Mouse (Mus musculus) liver, embryonic 11.5 days (tissue): ENCODE results near the gene Elmo3. TPM values are rescaled to one million over a fixed set of nuclear protein-coding genes. Genes with fewer than 3 reads are reported as not detected.

Experiments
- ATAC-seq: fragments of 200-750 bp; cut with Nextera tagmentation; replicated peaks from 2 replicates; pipeline ENCODE4 v1.8.0; 2017; ENCODE audit warnings: moderate number of reproducible peaks, mild to moderate bottlenecking, moderate TSS enrichment, moderate library complexity; ENCODE audit not compliant: low FRiP score
- DNase-seq: peaks from one replicate; pipeline ENCODE4 v3.0.0-alpha.2; 2017; ENCODE audit warnings: low spot score
- H3K27ac ChIP-seq: fragments of 300-500 bp; sonication (generic); 2 replicates; pipeline ENCODE4 v1.5.1; 2014; ENCODE audit warnings: mild to moderate bottlenecking, low read depth, low read length, control low read depth
- H3K27me3 ChIP-seq: fragments of 300-500 bp; sonication (generic); replicated peaks from 2 replicates; pipeline ENCODE4 v1.6.1; 2014; ENCODE audit warnings: low read length, mixed read lengths; ENCODE audit not compliant: control insufficient read depth, insufficient read depth
- H3K36me3 ChIP-seq: fragments of 300-500 bp; sonication (generic); 2 replicates; pipeline ENCODE4 v1.6.1; 2014; ENCODE audit warnings: mild to moderate bottlenecking, low read length, moderate library complexity, mixed read lengths; ENCODE audit not compliant: control insufficient read depth, insufficient read depth
- H3K4me1 ChIP-seq: fragments of 300-500 bp; sonication (generic); replicated peaks from 2 replicates; pipeline ENCODE4 v1.6.1; 2014; ENCODE audit warnings: low read length, mixed read lengths; ENCODE audit not compliant: control insufficient read depth, insufficient read depth
- H3K4me2 ChIP-seq: fragments of 300-500 bp; sonication (generic); 2 replicates; pipeline ENCODE4 v1.6.1; 2014; ENCODE audit warnings: mild to moderate bottlenecking, control low read depth, moderate library complexity
- H3K4me3 ChIP-seq: fragments of 300-500 bp; sonication (generic); 2 replicates; pipeline ENCODE4 v1.5.1; 2014; ENCODE audit warnings: low read depth, low read length, control low read depth
- H3K9ac ChIP-seq: fragments of 300-500 bp; sonication (generic); 2 replicates; pipeline ENCODE4 v1.6.1; 2014; ENCODE audit warnings: low read depth, low read length, control low read depth
- H3K9me3 ChIP-seq: fragments of 300-500 bp; sonication (generic); 2 replicates; pipeline ENCODE4 v1.6.1; 2016; ENCODE audit warnings: low read length, inconsistent platforms, mixed read lengths; ENCODE audit not compliant: control insufficient read depth
- WGBS: fragments of 180-500 bp; shearing (Covaris S2); extraction: QIAGEN DNeasy Blood & Tissue Kit; methylation state at CpG from one replicate; pipeline ENCODE4 v1.1.7; 2014; 5-methylcytosine and 5-hydroxymethylcytosine counted together
- polyA plus RNA-seq: library from polyadenylated mRNA; unstranded; fragments of >200 nt; fragmentation: Nextera tagmentation; extraction: Ambion mirVana; gene quantifications from 2 replicates; pipeline ENCODE4 v1.2.1, GENCODE M21; 2014

The Elmo3 gene
- polyA plus RNA-seq, 1 experiment from 2014 or later = 2.6 TPM

- Histone ChIP-seq H3K36me3 (peaks cover 58% of the 10 kb centered on the region), H3K9ac (no peak overlapping the region), H3K9me3 (no peaks in the 10 kb centered on the region), H3K4me1 (peaks cover 56% of the 10 kb centered on the region), H3K27me3 (no peaks in the 10 kb centered on the region), H3K27ac (no peak overlapping the region), H3K4me3 (no peak overlapping the region), H3K4me2 (no peak overlapping the region)
- WGBS = 76% methylated on average over 8 of the region's 8 CpGs
- ATAC-seq = no peak
- DNase-seq = no peak
Observed at GRCm38 (mm10) chr8:105303396-105303795, 2.0 kb upstream of the Elmo3 start.

- DNase-seq (no peak), ATAC-seq (no peak)
- WGBS = 84% methylated on average over 9 of the region's 9 CpGs
- Histone ChIP-seq H3K9ac (no peak overlapping the region), H3K27ac (0 out of 2 replicates have a peak overlapping the region, but pooled peaks have one; percentile 6), H3K4me3 (no peak overlapping the region), H3K9me3 (no peaks in the 10 kb centered on the region), H3K4me2 (no peak overlapping the region), H3K4me1 (peaks cover 52% of the 10 kb centered on the region), H3K27me3 (no peaks in the 10 kb centered on the region), H3K36me3 (peaks cover 55% of the 10 kb centered on the region)
Observed at GRCm38 (mm10) chr8:105303874-105304273, 1.5 kb upstream of the Elmo3 start.

- Histone ChIP-seq H3K36me3 (peaks cover 53% of the 10 kb centered on the region), H3K9me3 (no peaks in the 10 kb centered on the region), H3K4me3 (no peak overlapping the region), H3K9ac (no peak overlapping the region), H3K4me2 (0 out of 2 replicates have a peak overlapping the region, but pooled peaks have one; percentile 11), H3K27ac (0 out of 2 replicates have a peak overlapping the region, but pooled peaks have one; percentile 6), H3K4me1 (peaks cover 47% of the 10 kb centered on the region), H3K27me3 (no peaks in the 10 kb centered on the region)
- WGBS = 76% methylated on average over 9 of the region's 9 CpGs
- ATAC-seq = peak; percentile 16
- no peak for DNase-seq
Observed at GRCm38 (mm10) chr8:105304325-105305210, 833 bp upstream of the Elmo3 start.

- H3K4me3 ChIP-seq = peak overlapping the region; percentile 37
- H3K4me2 ChIP-seq = peak overlapping the region; percentile 66
- peak overlapping the region; percentile 26; the same call in 1 of the 2 replicates for H3K27ac ChIP-seq
- WGBS = 74% methylated on average over 5 of the region's 5 CpGs
- no peaks in the 10 kb centered on the region for H3K9me3 ChIP-seq
- no peak overlapping the region; the same call in 1 of the 2 replicates for H3K9ac ChIP-seq
- DNase-seq (no peak), ATAC-seq (no peak)
- H3K4me1 ChIP-seq = peaks cover 35% of the 10 kb centered on the region
- H3K36me3 ChIP-seq = peaks cover 47% of the 10 kb centered on the region
- no peaks in the 10 kb centered on the region for H3K27me3 ChIP-seq
Observed at GRCm38 (mm10) chr8:105306146-105306691, 818 bp downstream of the Elmo3 start.

- WGBS = 94% methylated on average over 13 of the region's 13 CpGs
- ATAC-seq = no peak
- H3K36me3 ChIP-seq = peaks cover 36% of the 10 kb centered on the region
- no peak for DNase-seq
- peaks cover 35% of the 10 kb centered on the region for H3K4me1 ChIP-seq
- H3K9me3 ChIP-seq = no peaks in the 10 kb centered on the region
- no peak overlapping the region for H3K4me2 ChIP-seq
- H3K27me3 ChIP-seq = no peaks in the 10 kb centered on the region
- H3K9ac ChIP-seq = no peak overlapping the region
- H3K27ac ChIP-seq = no peak overlapping the region
- H3K4me3 ChIP-seq = no peak overlapping the region
Observed at GRCm38 (mm10) chr8:105307670-105308069, 2.3 kb downstream of the Elmo3 start.

- Histone ChIP-seq H3K9me3 (no peaks in the 10 kb centered on the region), H3K4me3 (no peak overlapping the region), H3K4me2 (no peak overlapping the region), H3K36me3 (peaks cover 36% of the 10 kb centered on the region), H3K9ac (no peak overlapping the region), H3K27ac (no peak overlapping the region), H3K27me3 (no peaks in the 10 kb centered on the region), H3K4me1 (peaks cover 39% of the 10 kb centered on the region)
- no peak for ATAC-seq
- DNase-seq = no peak
- 91% methylated on average over 10 of the region's 10 CpGs for WGBS
Observed at GRCm38 (mm10) chr8:105308428-105308827, 3.0 kb downstream of the Elmo3 start.

- WGBS = 80% methylated on average over 15 of the region's 15 CpGs
- H3K9ac ChIP-seq = no peak overlapping the region
- peaks cover 43% of the 10 kb centered on the region for H3K4me1 ChIP-seq
- ATAC-seq = no peak
- no peak overlapping the region for H3K27ac ChIP-seq
- H3K4me2 ChIP-seq = no peak overlapping the region
- no peak overlapping the region for H3K4me3 ChIP-seq
- H3K9me3 ChIP-seq = no peaks in the 10 kb centered on the region
- H3K27me3 ChIP-seq = no peaks in the 10 kb centered on the region
- DNase-seq = no peak
- peaks cover 33% of the 10 kb centered on the region for H3K36me3 ChIP-seq
Observed at GRCm38 (mm10) chr8:105309142-105309847, 3.9 kb downstream of the Elmo3 start.

GRCm38 (mm10) chr8:105310118-105310517 lies 4.7 kb downstream of the Elmo3 start:
- H3K4me1 ChIP-seq = peaks cover 38% of the 10 kb centered on the region
- peaks cover 35% of the 10 kb centered on the region for H3K36me3 ChIP-seq
- H3K9me3 ChIP-seq = no peaks in the 10 kb centered on the region
- DNase-seq = no peak
- H3K4me3 ChIP-seq = no peak overlapping the region
- H3K4me2 ChIP-seq = no peak overlapping the region
- H3K27ac ChIP-seq = no peak overlapping the region
- 86% methylated on average over 8 of the region's 8 CpGs for WGBS
- H3K9ac ChIP-seq = no peak overlapping the region
- no peaks in the 10 kb centered on the region for H3K27me3 ChIP-seq
- ATAC-seq = no peak
